Mouse (Mus musculus) liver, embryonic 14.5 days (tissue): ENCODE measurements around the gene Cnga3. TPM values are rescaled to one million over a fixed set of nuclear protein-coding genes. Genes with fewer than 3 reads are reported as not detected.
A peak's percentile ranks its signal among the peaks of the same experiment; 100 is the strongest.

ENCODE experiments used
- ATAC-seq: fragments of 200-750 bp; cut with Nextera tagmentation; 2 replicates; pipeline ENCODE4 v1.8.0; 2017; ENCODE audit warnings: moderate number of reproducible peaks, mild to moderate bottlenecking, moderate library complexity; ENCODE audit not compliant: insufficient read depth
- DNase-seq, 3 experiments: peaks; one replicate each; pipeline ENCODE4 v3.0.0-alpha.2; 2012 to 2013; ENCODE audit warnings: low read depth in 3 of 3, low spot score in 3 of 3
- H3K27ac ChIP-seq: fragments of 300-500 bp; sonication (generic); 2 replicates; pipeline ENCODE4 v1.5.1; 2014; ENCODE audit warnings: moderate library complexity, mild to moderate bottlenecking, control low read depth, inconsistent platforms
- H3K27me3 ChIP-seq: fragments of 300-500 bp; sonication (generic); 2 replicates; pipeline ENCODE4 v1.6.1; 2014; ENCODE audit warnings: mild to moderate bottlenecking, low read length, moderate library complexity; ENCODE audit not compliant: control insufficient read depth, insufficient read depth
- H3K36me3 ChIP-seq: fragments of 300-500 bp; sonication (generic); replicated peaks from 2 replicates; pipeline ENCODE4 v1.6.1; 2014; ENCODE audit warnings: low read depth; ENCODE audit not compliant: control insufficient read depth, insufficient read depth
- H3K4me1 ChIP-seq, 2 experiments: fragments of 200-500 bp in 1 of 2; fragments of 300-500 bp in 1 of 2; sonication (generic) in 1 of 2; replicated peaks; 2 replicates each; pipeline ENCODE4 v1.6.1; 2012 to 2014; ENCODE audit warnings: antibody characterized with exemption in 1 of 2, inconsistent platforms in 1 of 2, low read length in 1 of 2; ENCODE audit not compliant: control insufficient read depth in 2 of 2, insufficient read depth in 2 of 2
- H3K4me2 ChIP-seq: fragments of 300-500 bp; sonication (generic); 2 replicates; pipeline ENCODE4 v1.6.1; 2014; ENCODE audit warnings: low read depth, mild to moderate bottlenecking, control low read depth, moderate library complexity
- H3K4me3 ChIP-seq, 2 experiments: fragments of 200-500 bp in 1 of 2; fragments of 300-500 bp in 1 of 2; sonication (generic) in 1 of 2; 2 replicates each; pipeline ENCODE4 v1.5.1; 2012 to 2014; ENCODE audit warnings: low read depth in 2 of 2, low read length in 2 of 2, mild to moderate bottlenecking in 2 of 2, control low read depth in 1 of 2, inconsistent platforms in 1 of 2, moderate library complexity in 1 of 2; ENCODE audit not compliant: insufficient read depth in 1 of 2
- H3K9ac ChIP-seq: fragments of 300-500 bp; sonication (generic); replicated peaks from 2 replicates; pipeline ENCODE4 v1.6.1; 2014; ENCODE audit warnings: mild to moderate bottlenecking, control low read depth, moderate library complexity
- H3K9me3 ChIP-seq: fragments of 300-500 bp; sonication (generic); 2 replicates; pipeline ENCODE4 v1.6.1; 2016; ENCODE audit warnings: low read length, mixed read lengths; ENCODE audit not compliant: control insufficient read depth
- CTCF ChIP-seq: IDR thresholded peaks from 2 replicates; pipeline ENCODE4 v1.5.1; 2016; ENCODE audit warnings: antibody characterized with exemption, low read depth, control low read depth
- EP300 ChIP-seq: IDR thresholded peaks from 2 replicates; pipeline ENCODE4 v1.6.1; 2016; ENCODE audit warnings: antibody characterized with exemption, low read depth
- WGBS: fragments of 180-500 bp; shearing (Covaris S2); extraction: QIAGEN DNeasy Blood & Tissue Kit; methylation state at CpG from one replicate; pipeline ENCODE4 v1.1.7; 2014; ENCODE audit not compliant: insufficient replicate concordance; 5-methylcytosine and 5-hydroxymethylcytosine counted together
- polyA plus RNA-seq, 2 experiments: library from polyadenylated mRNA; depleted of rRNA in 1 of 2; stranded (reverse) in 1 of 2; unstranded in 1 of 2; fragments of >200 nt; fragmentation: Nextera tagmentation in 1 of 2; extraction: Ambion mirVana in 1 of 2; gene quantifications; 2 replicates each; pipeline versions ENCODE4 v1.2.1 to v1.2.3; 2012 to 2014

Cnga3 gene
- polyA plus RNA-seq, 2 experiments, result not detected

DNA sequence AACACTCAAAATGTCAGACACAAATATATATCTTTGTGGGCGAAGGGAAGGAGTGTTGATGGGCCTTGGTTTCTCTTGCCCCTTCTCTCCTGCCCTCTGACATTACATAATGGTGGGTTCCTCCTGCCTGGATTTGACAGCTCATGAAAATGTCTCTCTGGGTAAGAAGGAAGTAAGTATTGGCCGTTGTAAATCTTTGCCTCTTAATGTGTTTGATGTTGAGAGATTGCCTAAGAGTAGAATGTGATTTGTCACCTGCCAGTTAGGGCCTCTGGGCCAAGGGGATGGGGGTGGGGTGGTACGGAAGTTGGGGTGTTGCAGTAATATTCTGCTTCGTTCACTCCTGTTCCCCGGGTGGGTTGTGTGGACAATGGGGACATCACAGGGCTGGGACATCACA is 86.4 kb downstream of the Cnga3 start:
- TF ChIP-seq EP300 (no peak), CTCF (no peak)
- ATAC-seq, result no peak
- peak in 1 of 3 experiments; percentile 17 for DNase-seq
- Histone ChIP-seq H3K9ac (peak overlapping the region; percentile 0; the same call in 1 of the 2 replicates), H3K27ac (no peak overlapping the region), H3K9me3 (no peaks in the 10 kb centered on the region), H3K27me3 (peaks cover 5% of the 10 kb centered on the region; the same call in 1 of the 2 replicates), H3K36me3 (no peaks in the 10 kb centered on the region), H3K4me2 (peak overlapping the region; percentile 63), H3K4me3 (peak overlapping the region; percentile 55 to 67), H3K4me1 (peaks cover 3 to 11% of the 10 kb centered on the region in 2 experiments; a peak in 2 of 4 replicates)
- 25% methylated on average over 5 of the region's 5 CpGs for WGBS

DNA sequence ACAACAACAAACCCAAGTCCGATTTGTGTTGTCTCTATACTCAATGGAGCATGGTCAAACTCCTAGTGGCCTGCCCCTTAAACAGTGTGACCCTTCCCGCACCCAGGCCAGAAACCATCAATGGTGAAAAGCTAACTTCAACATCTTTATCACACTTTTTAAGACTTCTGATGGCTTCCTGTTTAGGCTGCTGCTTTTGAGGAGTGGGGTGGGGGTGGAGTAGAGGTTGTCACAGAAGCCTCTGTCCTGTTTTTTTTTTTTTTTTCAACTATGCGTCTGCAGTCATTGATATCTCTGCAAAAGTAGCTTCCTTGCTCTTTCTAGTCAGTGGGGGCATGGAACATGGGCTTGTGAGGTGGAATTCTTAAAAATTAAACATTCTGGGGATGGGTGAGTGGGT is 88.6 kb downstream of the Cnga3 start:
- H3K4me1 ChIP-seq, result peaks cover 3 to 14% of the 10 kb centered on the region in 2 experiments; a peak in 2 of 4 replicates
- H3K9ac ChIP-seq, result no peak overlapping the region
- no peak overlapping the region for H3K4me2 ChIP-seq
- 13% methylated on average over 3 of the region's 3 CpGs for WGBS
- no peaks in the 10 kb centered on the region for H3K36me3 ChIP-seq
- no peak overlapping the region for H3K4me3 ChIP-seq
- DNase-seq (no peak), ATAC-seq (no peak)
- TF ChIP-seq EP300 (no peak), CTCF (no peak)
- peaks cover 5% of the 10 kb centered on the region; the same call in 1 of the 2 replicates for H3K27me3 ChIP-seq
- H3K27ac ChIP-seq, result no peak overlapping the region
- no peaks in the 10 kb centered on the region for H3K9me3 ChIP-seq

DNA sequence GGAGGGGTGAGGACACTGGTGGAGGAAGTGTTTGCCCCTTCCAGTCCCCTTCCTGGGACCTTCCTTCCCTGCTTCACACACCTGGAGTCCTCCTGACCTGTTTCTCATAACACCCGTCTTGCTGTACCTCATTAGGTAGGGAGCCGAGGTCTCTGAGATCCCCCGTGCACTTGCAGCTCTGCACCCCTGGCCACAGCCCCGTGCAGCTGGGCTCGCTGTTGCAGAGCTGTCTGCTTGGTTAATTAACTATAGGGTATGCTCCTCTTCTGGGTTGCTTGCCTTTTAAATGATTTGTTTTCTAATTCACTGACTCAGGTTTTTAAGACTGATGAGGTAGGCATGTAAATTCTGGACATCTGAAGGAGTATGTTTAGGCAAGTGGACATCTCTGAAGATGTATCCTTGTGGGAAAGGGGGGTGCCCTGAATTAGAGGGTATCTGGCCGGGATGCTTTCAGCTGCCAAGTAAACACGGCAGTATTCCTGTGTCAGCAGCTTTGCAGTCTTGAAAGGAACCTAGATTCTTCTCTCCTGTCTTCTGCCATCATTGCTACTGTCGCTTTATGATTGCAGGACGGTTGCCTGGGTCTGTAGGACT is 91.6 kb downstream of the Cnga3 start:
- DNase-seq (no peak), ATAC-seq (no peak)
- H3K27ac ChIP-seq, result no peak overlapping the region
- WGBS, result 67% methylated on average over 9 of the region's 9 CpGs
- H3K9me3 ChIP-seq, result no peaks in the 10 kb centered on the region
- H3K4me2 ChIP-seq, result no peak overlapping the region
- TF ChIP-seq EP300 (no peak), CTCF (no peak)
- no peak overlapping the region for H3K4me3 ChIP-seq
- H3K4me1 ChIP-seq, result peaks cover 0 to 17% of the 10 kb centered on the region in 2 experiments; a peak in 2 of 4 replicates
- H3K9ac ChIP-seq, result no peak overlapping the region
- peaks cover 5% of the 10 kb centered on the region; the same call in 1 of the 2 replicates for H3K27me3 ChIP-seq
- H3K36me3 ChIP-seq, result no peaks in the 10 kb centered on the region

- no peak overlapping the region for H3K27ac ChIP-seq
Observed at GRCm38 (mm10) chr1:37307586-37307985, 93.4 kb downstream of the Cnga3 start.

GRCm38 (mm10) chr1:37308021-37308742 is 93.9 kb downstream of the Cnga3 start:
- H3K9me3 ChIP-seq, result no peaks in the 10 kb centered on the region
- TF ChIP-seq CTCF, result no peak
- no peak overlapping the region for H3K4me2 ChIP-seq
- H3K27ac ChIP-seq, result no peak overlapping the region
- WGBS, result 51% methylated on average over 8 of the region's 8 CpGs
- ATAC-seq, result no peak
- H3K36me3 ChIP-seq, result no peaks in the 10 kb centered on the region
- no peak for DNase-seq
- H3K4me1 ChIP-seq, result peaks cover 0 to 14% of the 10 kb centered on the region in 2 experiments; a peak in 2 of 4 replicates
- H3K9ac ChIP-seq, result no peak overlapping the region
- no peaks in the 10 kb centered on the region for H3K27me3 ChIP-seq
- H3K4me3 ChIP-seq, result no peak overlapping the region

More at GRCm38 (mm10) chr1:37307586-37307985, 93.4 kb downstream of the Cnga3 start:
- no peak for DNase-seq
- Histone ChIP-seq H3K36me3 (no peaks in the 10 kb centered on the region), H3K4me2 (no peak overlapping the region), H3K4me1 (peaks cover 0 to 14% of the 10 kb centered on the region in 2 experiments; a peak in 2 of 4 replicates), H3K9me3 (no peaks in the 10 kb centered on the region), H3K4me3 (no peak overlapping the region), H3K9ac (no peak overlapping the region), H3K27me3 (no peaks in the 10 kb centered on the region)
- no peak for ATAC-seq
- 51% methylated on average over 2 of the region's 2 CpGs for WGBS
- TF ChIP-seq EP300, result no peak
- TF ChIP-seq CTCF, result no peak
